Mouse (Mus musculus): Measurements from ENCODE around the gene Grm5.

- TF ChIP-seq POLR2A (IDR thresholded peaks at IDR 0.05; ENCODE audit: control insufficient read depth, extremely low read depth, insufficient read depth, low read length, poor library complexity) (no peak), CTCF (IDR thresholded peaks at IDR 0.05; ENCODE audit: borderline replicate concordance, control insufficient read depth, extremely low read depth, insufficient read depth, low read length, poor library complexity) (no peak)
Measured at GRCm38 (mm10) chr7:87664041-87664440, 80.1 kb downstream of the Grm5 start.

Data from thymus, adult 2 months (tissue).